Comparison of ENCODE assay signal across 8 mouse cellular contexts in genomic region chr3:38887381-38887991, GRCm38 (mm10). TPM values are rescaled to one million over a fixed set of nuclear protein-coding genes. Genes with fewer than 3 reads are reported as not detected.
DNase-seq lines count a peak whose midpoint lies in the region; ATAC-seq and TF ChIP-seq lines count a peak whose summit lies in the region.

No protein-coding gene starts in this region.

- peak overlapping the region; percentile 91 for H3K9ac ChIP-seq in hindbrain, embryonic 13.5 days

- H3K27ac ChIP-seq in bone marrow macrophage, adult 2 months (ENCODE audit: insufficient read depth, low read depth, low read length), result no peak overlapping the region
- H3K27ac ChIP-seq in hindbrain, embryonic 13.5 days, result peak overlapping the region; percentile 96
- H3K27ac ChIP-seq in small intestine, adult 2 months (ENCODE audit: insufficient read depth, low read depth, low read length), result no peak overlapping the region

- WGBS in hindbrain, embryonic 13.5 days, result under 1% methylated on average over 47 of the region's 47 CpGs
- WGBS in small intestine, adult 2 months, result 3% methylated on average over 47 of the region's 47 CpGs

- H3K4me3 ChIP-seq in bone marrow macrophage, adult 2 months (ENCODE audit: insufficient read depth, low read length), result 0 out of 2 replicates have a peak overlapping the region, but pooled peaks have one; percentile 3
- H3K4me3 ChIP-seq in hindbrain, embryonic 13.5 days, result peak overlapping the region; percentile 80
- H3K4me3 ChIP-seq in small intestine, adult 2 months (ENCODE audit: low read depth, low read length), result peak overlapping the region; percentile 78

- DNase-seq in cerebellum, adult 9-11 months, result peak; percentile 17
- no peak for DNase-seq in cerebellum, adult 11-12 months
- DNase-seq in frontal cortex, postnatal 10 days (ENCODE audit: low spot score in 2 of 2), result peak; percentile 56 to 64
- peak; percentile 63 to 70 for DNase-seq in left cerebral cortex, postnatal 25 days (ENCODE audit: low spot score in 2 of 2)

- TF ChIP-seq POLR2A in bone marrow macrophage, adult 2 months (IDR thresholded peaks at IDR 0.05; ENCODE audit: borderline replicate concordance, low read depth, low read length), result no peak
- no peak for TF ChIP-seq POLR2A in small intestine, adult 2 months (IDR thresholded peaks at IDR 0.05; ENCODE audit: low read depth, low read length)

- peaks cover 3% of the 10 kb centered on the region; the same call in 1 of the 2 replicates for H3K4me1 ChIP-seq in bone marrow macrophage, adult 2 months (ENCODE audit: control insufficient read depth, insufficient read depth, low read length)
- peaks cover 65% of the 10 kb centered on the region for H3K4me1 ChIP-seq in hindbrain, embryonic 13.5 days (replicated peaks)
- peaks cover 14% of the 10 kb centered on the region for H3K4me1 ChIP-seq in small intestine, adult 2 months (ENCODE audit: control insufficient read depth, insufficient read depth, insufficient read length, low read length)

- TF ChIP-seq CTCF in bone marrow macrophage, adult 2 months (IDR thresholded peaks at IDR 0.05; ENCODE audit: low read depth, low read length), result no peak
- TF ChIP-seq CTCF in small intestine, adult 2 months (IDR thresholded peaks at IDR 0.05; ENCODE audit: extremely low read depth, insufficient read length, insufficient replicate concordance, low read depth, low read length), result no peak

- intact Hi-C loops in left cerebral cortex, postnatal 25 days (cut with DNase I), result loop anchor here (2.0 to 5.0 kb wide), 2 partner anchors 95 to 505 kb away; no protein-coding TSS in a partner anchor

- H3K27me3 ChIP-seq in hindbrain, embryonic 13.5 days, result no peaks in the 10 kb centered on the region
- peaks cover 6% of the 10 kb centered on the region for H3K27me3 ChIP-seq in small intestine, adult 2 months (ENCODE audit: control insufficient read depth, insufficient read depth, low read length)

- peak overlapping the region; percentile 92 for H3K4me2 ChIP-seq in hindbrain, embryonic 13.5 days

- peak; percentile 8; the same call in 1 of the 2 replicates for ATAC-seq in hindbrain, embryonic 13.5 days (ENCODE audit: low FRiP score)
- ATAC-seq in megakaryocyte-erythroid progenitor cell, adult 5-6 weeks (replicated peaks; ENCODE audit: low FRiP score, low TSS enrichment, poor library complexity, severe bottlenecking), result peak; percentile 32; the same call in 1 of the 2 replicates

- no peaks in the 10 kb centered on the region for H3K9me3 ChIP-seq in hindbrain, embryonic 13.5 days

- H3K36me3 ChIP-seq in hindbrain, embryonic 13.5 days, result peaks cover 28% of the 10 kb centered on the region
- H3K36me3 ChIP-seq in small intestine, adult 2 months (ENCODE audit: control insufficient read depth, insufficient read depth, low read length), result no peaks in the 10 kb centered on the region

RNA-seq across cellular contexts. Expression of gene Fat4, which starts 0.7 kb away (rescaled TPM):
- polyA plus RNA-seq in bone marrow macrophage, adult 2 months (2012; ENCODE audit: insufficient read depth, insufficient read length, missing spikeins), result 0.13 and 0.24 TPM in 2 replicates
- 9.9 and 10.0 TPM in 2 replicates for polyA plus RNA-seq in hindbrain, embryonic 13.5 days (2015; fragmentation: Nextera tagmentation; extraction: Ambion mirVana)
- total RNA-seq in left cerebral cortex, postnatal 25 days (2021), result 10 to 100 TPM; 12.8 to 13.3 TPM
- not detected in 2 replicates for total RNA-seq in megakaryocyte-erythroid progenitor cell, adult 5-6 weeks (2014; fragmentation: Nextera tagmentation)
- total RNA-seq in megakaryocyte-erythroid progenitor cell, adult 5-6 weeks (2017), result not detected in 2 replicates
- polyA plus RNA-seq in small intestine, adult 2 months (2012; rRNA removed), result 0.98 and 1.4 TPM in 2 replicates

Comparison
In these comparisons a context has a peak if more than half of its experiments do, and no peak if none do; other contexts are left out.
1. H3K4me3 ChIP-seq: peak in every context shown above with its lines; median percentile 80 in hindbrain, embryonic 13.5 days; 78 in small intestine, adult 2 months; 3 in bone marrow macrophage, adult 2 months.